Mouse (Mus musculus) bone marrow, adult 2 months (tissue): ENCODE measurements around the gene Mkrn2os. TPM values are rescaled to one million over a fixed set of nuclear protein-coding genes. Genes with fewer than 3 reads are reported as not detected.

ENCODE experiments used
- H3K27ac ChIP-seq: fragments of 200-500 bp; 2 replicates; pipeline ENCODE4 v1.5.1; 2012; ENCODE audit warnings: low read depth, mild to moderate bottlenecking, control low read depth, inconsistent platforms, low read length; ENCODE audit not compliant: control insufficient read depth, poor library complexity, insufficient read depth
- H3K4me1 ChIP-seq: fragments of 200-500 bp; 2 replicates; pipeline ENCODE4 v1.6.1; 2011; ENCODE audit warnings: low read length; ENCODE audit not compliant: control insufficient read depth, insufficient read depth
- H3K4me3 ChIP-seq: fragments of 200-500 bp; replicated peaks from 2 replicates; pipeline ENCODE3; 2011; ENCODE audit warnings: mild to moderate bottlenecking, low read depth, low read length, control low read depth; ENCODE audit not compliant: control insufficient read depth
- CTCF ChIP-seq: fragments of 200-500 bp; IDR thresholded peaks from 2 replicates; pipeline ENCODE4 v1.5.1; 2011; ENCODE audit warnings: low read length, control low read depth; ENCODE audit not compliant: control insufficient read depth, insufficient read depth
- POLR2A ChIP-seq: fragments of 200-500 bp; IDR thresholded peaks from 2 replicates; pipeline ENCODE4 v1.6.1; 2011; ENCODE audit warnings: low read depth, mild to moderate bottlenecking, control low read depth, low read length, borderline replicate concordance; ENCODE audit not compliant: control insufficient read depth
- WGBS: fragments of 180-500 bp; shearing (Covaris S2); methylation state at CpG from one replicate; pipeline ENCODE4 v1.1.7; 2018; 5-methylcytosine and 5-hydroxymethylcytosine counted together
- polyA plus RNA-seq: library from polyadenylated mRNA; stranded (reverse); fragments of >200 nt; gene quantifications from 2 replicates; pipeline ENCODE4 v1.2.4, GENCODE M21; 2011; ENCODE audit warnings: low replicate concordance; ENCODE audit not compliant: missing spikeins, insufficient read depth, insufficient read length

The Mkrn2os gene
- polyA plus RNA-seq, 1 experiment: not detected

DNA sequence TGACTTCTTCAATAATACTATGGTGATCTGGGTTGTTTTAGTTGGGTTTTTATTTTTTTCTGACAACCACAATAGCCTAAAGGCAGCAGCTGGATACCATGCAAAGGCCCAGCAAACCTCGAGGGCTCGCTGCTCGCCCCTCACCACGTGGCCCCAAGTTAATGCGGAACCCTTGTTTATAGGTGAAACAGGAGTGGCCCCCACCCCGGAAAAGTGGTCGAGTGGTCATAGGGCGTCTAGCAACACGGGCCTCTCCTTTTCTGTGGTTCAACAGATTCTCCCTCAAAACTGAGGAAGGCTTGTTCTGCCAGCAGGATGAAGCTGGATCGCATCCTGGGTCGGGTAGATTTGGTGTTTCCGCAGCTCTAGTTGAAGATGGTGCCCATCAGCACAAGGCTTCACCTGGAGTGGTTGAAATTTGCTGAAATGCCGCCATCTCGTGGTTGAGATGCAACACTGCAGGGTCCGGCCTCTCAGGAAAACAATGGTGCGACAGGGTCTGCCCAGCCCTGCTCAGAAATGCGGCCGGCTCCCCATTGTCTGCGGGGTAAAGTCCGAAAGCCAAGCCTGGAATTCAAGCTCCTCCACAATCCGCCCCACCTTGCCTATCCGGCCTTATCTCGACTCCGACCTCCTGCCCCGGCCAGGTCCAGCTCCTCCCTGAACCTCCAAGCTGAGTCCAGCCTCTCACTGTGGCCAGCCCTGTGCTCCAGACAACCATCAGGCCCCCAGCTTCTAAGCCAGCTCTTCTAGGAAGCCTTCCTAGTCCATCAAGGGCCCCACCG is 53.5 kb downstream of the Mkrn2os start:
- H3K27ac ChIP-seq: no peak overlapping the region
- H3K4me3 ChIP-seq: no peak overlapping the region
- H3K4me1 ChIP-seq: no peaks in the 10 kb centered on the region
- 16% methylated on average over 26 of the region's 26 CpGs for WGBS
- no peak for TF ChIP-seq POLR2A
- peak; percentile 88 for TF ChIP-seq CTCF

GRCm38 (mm10) chr6:115536169-115536568 is 56.2 kb downstream of the Mkrn2os start:
- Histone ChIP-seq H3K4me1 (no peaks in the 10 kb centered on the region), H3K4me3 (no peak overlapping the region), H3K27ac (no peak overlapping the region)
- TF ChIP-seq POLR2A (no peak), CTCF (no peak)
- 77% methylated on average over 4 of the region's 4 CpGs for WGBS

- TF ChIP-seq POLR2A (no peak), CTCF (no peak)
- H3K27ac ChIP-seq: no peak overlapping the region
- WGBS: 79% methylated on average over 7 of the region's 7 CpGs
- no peak overlapping the region for H3K4me3 ChIP-seq
- H3K4me1 ChIP-seq: no peaks in the 10 kb centered on the region
Observed at GRCm38 (mm10) chr6:115534617-115535016, 57.8 kb downstream of the Mkrn2os start.

Other genes starting within 250 kb of the Mkrn2os start
- 11.9 and 13.1 TPM in 2 replicates for gene Pparg, start 231.6 kb downstream of the Mkrn2os start, polyA plus RNA-seq
- gene Tsen2, start 47.9 kb downstream of the Mkrn2os start, polyA plus RNA-seq: 1.9 and 5.0 TPM in 2 replicates
- 1.8 and 12.3 TPM in 2 replicates for gene Mkrn2, start 9.3 kb upstream of the Mkrn2os start, polyA plus RNA-seq
- gene Raf1, start 84.1 kb upstream of the Mkrn2os start, polyA plus RNA-seq: 55.8 and 65.4 TPM in 2 replicates
- gene Tmem40, start 169.8 kb upstream of the Mkrn2os start, polyA plus RNA-seq: 45.6 and 84.4 TPM in 2 replicates
- 0.23 and 1.3 TPM in 2 replicates for gene Cand2, start 182.0 kb upstream of the Mkrn2os start, polyA plus RNA-seq
- 1,266 and 1,894 TPM in 2 replicates for gene Rpl32, start 216.2 kb upstream of the Mkrn2os start, polyA plus RNA-seq
- gene Efcab12, start 245.8 kb upstream of the Mkrn2os start, polyA plus RNA-seq: 0.38 TPM in 1 of 2 replicates, not detected in the other